Mouse (Mus musculus): ENCODE measurements around the gene Vps51.

- TF ChIP-seq POLR2A (IDR thresholded peaks at IDR 0.05; ENCODE audit: insufficient read depth, low read depth, low read length) (no peak), CTCF (IDR thresholded peaks at IDR 0.05; ENCODE audit: insufficient read depth, low read depth, low read length) (no peak)
Measured at GRCm38 (mm10) chr19:6052516-6052915, 24.5 kb downstream of the Vps51 start.
